Mouse (Mus musculus) 3134 (cell line): ENCODE measurements around the gene Cnih1.
"Not testable (repeated sequence)": the region's sequence is repeated elsewhere in the genome, so short reads cannot be mapped to it uniquely, and the experiment has no call there.

Experiments used
- DNase-seq: peaks from one replicate; pipeline ENCODE4 v3.0.0-alpha.2; 2011; ENCODE audit warnings: low spot score; ENCODE audit not compliant: insufficient read length; ENCODE audit errors: extremely low read depth

Cnih1 gene

GRCm38 (mm10) chr14:46787787-46788504 lies at the start of gene Cnih1:
Gene Cnih1 (minus strand): TSS chr14:46788411.
- peak; percentile 91 for DNase-seq

DNA sequence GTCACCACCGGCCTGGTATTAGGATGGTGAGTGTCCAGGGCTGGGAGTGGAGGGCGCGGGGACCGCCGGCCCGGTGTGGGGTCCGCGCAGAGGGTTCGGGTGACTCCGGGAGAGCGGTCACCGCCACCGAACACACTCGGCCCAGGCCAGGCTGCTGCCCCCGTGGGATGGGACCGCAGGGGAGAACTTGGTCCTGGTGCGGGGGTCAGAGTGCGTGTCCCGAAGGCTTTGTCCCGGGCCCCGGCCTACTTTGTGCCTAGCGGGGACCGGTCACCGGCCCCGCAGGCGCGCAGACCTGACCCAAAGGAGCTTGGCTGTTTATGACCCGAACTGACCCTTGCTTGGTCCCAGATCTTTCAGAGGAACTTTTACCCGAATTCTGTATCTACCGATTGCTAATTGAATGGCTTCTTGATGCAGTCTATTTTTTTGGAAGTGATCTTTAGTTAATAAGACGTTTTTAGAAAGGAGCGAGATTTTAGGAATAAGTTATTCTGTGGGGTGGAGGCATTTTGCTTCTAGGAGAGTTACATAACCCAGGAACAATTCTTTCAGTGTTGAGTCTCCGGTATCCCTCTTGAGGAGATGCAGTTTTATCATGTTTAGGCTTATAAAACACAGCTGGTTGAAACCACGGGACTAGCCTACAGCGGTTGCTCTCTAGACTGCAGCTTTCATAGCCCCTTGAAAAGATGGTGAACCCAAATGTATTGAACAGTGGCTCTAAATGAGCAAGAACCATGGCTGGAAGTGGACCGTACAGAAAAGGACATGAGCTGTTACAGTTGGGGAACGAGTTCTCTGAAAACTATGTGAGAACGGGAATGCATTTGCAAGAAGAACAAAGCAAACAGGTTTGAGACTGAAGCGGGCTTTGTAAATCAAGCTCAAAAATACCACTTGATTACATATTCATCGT lies 44.4 kb upstream of the Cnih1 start:
- DNase-seq: no peak

DNA sequence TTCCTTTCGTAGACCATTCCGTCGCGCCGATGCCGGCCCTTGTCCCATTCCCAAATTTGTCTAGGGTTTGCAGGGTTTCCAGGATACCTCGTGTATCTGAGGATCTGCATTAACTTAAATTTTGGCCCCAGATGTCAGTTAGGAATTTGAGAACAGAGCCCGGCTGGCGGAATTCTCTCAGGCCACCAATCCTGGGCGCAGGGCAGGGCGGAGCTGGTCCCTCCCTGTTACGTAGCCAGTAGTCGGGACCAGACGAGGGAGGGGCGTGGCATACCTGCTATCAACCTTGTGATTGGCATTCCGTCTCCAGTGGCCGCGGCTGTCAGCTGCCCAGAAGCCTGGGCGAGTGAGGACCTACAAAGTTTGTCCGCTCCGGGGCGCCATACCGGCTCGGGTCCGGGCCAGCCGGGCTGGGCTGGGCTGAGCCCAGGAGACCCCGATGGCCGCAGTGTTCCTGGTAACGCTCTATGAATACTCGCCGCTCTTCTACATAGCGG lies 43.7 kb upstream of the Cnih1 start, which contains the start of gene Cgrrf1:
Gene Cgrrf1 (plus strand): TSS at position 289 of the 497 bp plus-strand sequence.
- peak; percentile 92 for DNase-seq

DNA sequence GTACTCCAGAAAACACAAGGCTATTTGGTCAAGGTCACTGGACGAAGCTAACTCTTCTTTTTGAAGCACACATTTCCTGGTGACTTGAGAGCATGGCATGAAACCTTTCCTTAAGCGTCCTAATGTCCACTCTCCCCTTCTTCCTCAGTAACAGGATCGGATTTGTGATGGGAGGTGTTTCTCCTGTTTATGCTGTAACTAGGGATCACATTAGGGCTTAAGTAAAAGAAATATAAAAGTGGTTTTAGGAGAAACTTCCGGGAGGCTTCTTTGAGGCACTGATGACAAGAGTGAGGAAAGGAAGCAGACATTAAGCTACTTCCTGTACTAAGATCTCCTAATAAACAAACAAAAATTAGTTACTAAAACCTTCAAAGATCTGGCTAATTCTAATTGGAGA lies 43.1 kb upstream of the Cnih1 start:
- DNase-seq: peak; percentile 30

- no peak for DNase-seq
Observed at GRCm38 (mm10) chr14:46827430-46827829, 39.2 kb upstream of the Cnih1 start.

GRCm38 (mm10) chr14:46823996-46824395 lies 35.8 kb upstream of the Cnih1 start:
- no peak for DNase-seq

GRCm38 (mm10) chr14:46821873-46822716 lies 33.9 kb upstream of the Cnih1 start, which contains the start of gene Gmfb:
Gene Gmfb (minus strand): TSS chr14:46822242.
- DNase-seq: peak; percentile 94

DNA sequence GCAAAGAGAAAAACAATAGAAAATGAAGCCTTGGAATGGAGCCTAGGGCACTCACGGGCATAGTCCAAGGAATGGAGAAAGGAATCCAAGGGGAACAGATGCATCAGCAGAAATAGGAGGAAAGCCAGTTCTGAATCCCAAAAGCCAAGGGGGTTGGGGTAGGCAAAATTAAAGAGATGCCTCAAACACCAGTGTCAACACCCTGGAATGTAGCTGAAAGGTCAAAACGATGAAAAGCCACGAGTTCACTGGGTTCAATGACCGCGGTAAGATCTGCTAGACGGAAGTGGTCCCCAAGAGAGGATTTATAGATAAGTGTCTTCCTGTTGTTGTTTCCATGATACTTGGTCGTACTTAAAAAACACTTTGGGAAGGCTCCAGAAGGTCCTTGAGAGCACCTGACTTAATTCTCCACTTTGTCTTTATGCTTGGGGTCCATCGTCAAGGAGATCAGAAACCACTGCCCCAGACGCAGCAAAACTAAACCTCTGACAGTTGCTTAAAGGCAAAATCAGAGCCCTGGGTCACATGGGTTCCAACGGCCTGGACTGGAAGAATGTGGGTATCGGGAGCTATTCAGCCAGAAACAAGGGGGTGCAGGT lies 33.2 kb upstream of the Cnih1 start:
- DNase-seq: no peak

DNA sequence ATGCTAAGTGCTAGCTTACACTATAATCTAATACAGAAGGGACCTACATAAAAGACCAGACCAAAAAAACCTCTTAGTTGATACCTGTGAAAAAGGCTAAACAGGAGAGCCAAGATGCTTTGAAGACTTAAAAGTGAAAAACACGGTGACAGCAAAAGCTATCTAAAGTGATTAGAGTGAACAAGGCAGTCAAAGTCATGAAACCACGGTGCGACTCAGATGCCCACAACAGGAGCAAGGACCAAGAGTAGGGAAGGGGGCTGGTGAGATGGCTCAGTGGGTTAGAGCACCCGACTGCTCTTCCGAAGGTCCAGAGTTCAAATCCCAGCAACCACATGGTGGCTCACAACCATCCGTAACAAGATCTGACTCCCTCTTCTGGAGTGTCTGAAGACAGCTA lies 31.8 kb upstream of the Cnih1 start:
- DNase-seq: not testable (repeated sequence)

GRCm38 (mm10) chr14:46818743-46819142 lies 30.5 kb upstream of the Cnih1 start:
- no peak for DNase-seq

DNA sequence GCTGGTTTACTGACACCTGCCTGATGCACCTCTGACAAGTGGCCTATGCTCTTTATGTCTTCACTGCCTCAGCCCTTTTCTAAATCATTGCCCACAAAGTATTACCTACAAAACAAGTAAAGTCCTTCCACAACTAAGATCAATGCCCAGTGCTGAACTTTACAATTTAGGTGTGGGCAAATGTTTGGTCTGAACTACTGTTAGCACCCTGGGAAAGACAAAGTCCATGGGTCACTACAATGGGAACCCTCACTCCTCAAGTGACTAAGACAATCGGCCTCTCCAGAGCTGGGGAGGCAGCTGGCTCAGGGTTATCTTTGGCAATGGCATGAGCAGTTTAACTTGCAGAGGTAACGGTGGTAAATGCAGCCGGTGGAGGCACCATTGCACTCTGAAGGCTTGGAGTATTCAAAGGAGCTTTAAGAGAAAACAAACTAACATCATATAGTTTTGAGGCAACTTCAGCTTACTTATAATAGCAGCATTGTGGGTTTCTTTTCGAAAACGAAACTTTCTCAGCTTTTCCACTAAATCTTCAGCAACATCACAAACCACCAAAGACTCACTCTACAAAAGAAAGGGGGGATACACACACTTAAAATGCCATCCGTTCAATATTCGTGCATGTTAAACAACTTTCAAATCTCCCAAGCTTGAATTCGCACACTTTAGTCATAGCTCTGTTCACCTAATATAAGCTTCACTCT lies 28.9 kb upstream of the Cnih1 start:
- DNase-seq: no peak

GRCm38 (mm10) chr14:46815640-46816039 lies 27.4 kb upstream of the Cnih1 start:
- no peak for DNase-seq

- DNase-seq: no peak
Observed at GRCm38 (mm10) chr14:46807927-46808326, 19.7 kb upstream of the Cnih1 start.

GRCm38 (mm10) chr14:46806186-46806585 lies 18.0 kb upstream of the Cnih1 start:
- no peak for DNase-seq

GRCm38 (mm10) chr14:46803791-46804190 lies 15.6 kb upstream of the Cnih1 start:
- no peak for DNase-seq

DNA sequence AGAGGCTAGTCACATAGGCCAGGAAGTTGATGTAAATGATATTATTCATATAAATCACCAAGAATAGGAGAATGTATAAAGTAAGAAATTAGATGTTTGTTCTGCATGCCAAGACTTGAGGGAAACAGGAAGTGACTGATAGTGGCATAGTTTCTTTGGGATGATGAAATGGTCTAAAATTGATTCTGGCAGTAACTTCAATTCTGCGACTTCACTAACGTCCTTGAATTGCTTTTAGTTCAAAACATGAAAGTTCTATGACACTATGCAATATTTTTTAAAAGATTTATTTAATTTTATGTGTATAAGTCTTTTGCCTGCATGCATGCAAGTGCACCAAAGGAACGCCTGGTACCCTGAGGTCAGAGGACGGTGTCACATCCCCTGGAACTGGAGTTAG lies 15.0 kb upstream of the Cnih1 start:
- no peak for DNase-seq

DNA sequence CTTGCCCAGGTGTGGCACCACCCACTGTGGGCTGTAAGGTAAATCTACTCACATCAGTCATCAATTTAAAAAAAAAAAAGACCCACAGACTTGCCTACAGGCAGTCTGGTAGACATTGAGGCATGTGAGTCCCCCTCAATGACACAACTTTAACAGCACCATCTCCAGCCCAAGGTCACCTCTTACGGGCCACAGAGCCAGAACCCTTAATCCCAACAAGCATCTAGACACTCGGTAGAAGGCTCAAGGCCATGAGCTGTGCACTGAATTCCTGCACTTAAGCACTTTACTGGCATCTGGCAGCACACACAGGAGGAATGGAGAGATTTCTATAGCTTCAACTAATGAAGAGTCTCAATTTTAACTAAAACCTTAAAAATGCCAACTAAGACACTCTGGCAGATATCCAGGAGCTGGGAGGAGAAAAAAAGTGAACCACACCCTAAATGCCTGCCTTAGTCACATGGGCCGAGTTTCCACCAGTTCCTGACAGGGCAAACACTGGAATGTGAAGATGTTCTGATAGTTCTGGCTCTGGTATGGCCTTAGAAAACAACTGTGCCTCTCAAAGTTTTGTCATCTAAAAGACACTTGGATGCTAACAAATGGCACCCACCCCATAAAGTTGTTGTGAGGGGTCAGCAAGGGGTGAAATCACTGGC lies 12.6 kb upstream of the Cnih1 start:
- DNase-seq: peak; percentile 57

DNA sequence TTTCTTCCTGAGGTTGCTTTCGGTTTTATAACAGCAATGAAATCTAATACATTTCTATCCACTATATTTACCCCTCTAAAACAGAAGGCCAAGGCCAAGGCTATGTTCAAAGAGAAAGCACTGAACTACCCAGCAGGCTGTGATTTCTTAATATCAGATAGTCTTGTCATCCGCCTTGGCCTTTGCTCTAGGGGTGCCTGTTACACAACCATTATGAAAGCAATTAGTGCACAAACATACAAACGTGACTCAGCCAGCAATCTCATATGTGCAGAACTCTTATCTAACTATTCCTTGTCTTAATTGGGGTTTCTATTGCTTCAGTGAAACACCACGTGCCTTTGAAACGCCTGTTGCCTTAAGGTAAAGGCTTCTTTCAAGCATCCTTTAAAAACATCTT lies 5.9 kb upstream of the Cnih1 start:
- DNase-seq: no peak

- no peak for DNase-seq
Observed at GRCm38 (mm10) chr14:46790723-46791122, 2.5 kb upstream of the Cnih1 start.
